Mouse (Mus musculus) cerebellum, postnatal 14 days (tissue): ENCODE results near the gene Card10.

Source experiments
- DNase-seq, 2 experiments: peaks; one replicate each; pipeline ENCODE4 v3.0.0; 2021; ENCODE audit warnings: mixed read lengths in 2 of 2

Card10 gene

DNA sequence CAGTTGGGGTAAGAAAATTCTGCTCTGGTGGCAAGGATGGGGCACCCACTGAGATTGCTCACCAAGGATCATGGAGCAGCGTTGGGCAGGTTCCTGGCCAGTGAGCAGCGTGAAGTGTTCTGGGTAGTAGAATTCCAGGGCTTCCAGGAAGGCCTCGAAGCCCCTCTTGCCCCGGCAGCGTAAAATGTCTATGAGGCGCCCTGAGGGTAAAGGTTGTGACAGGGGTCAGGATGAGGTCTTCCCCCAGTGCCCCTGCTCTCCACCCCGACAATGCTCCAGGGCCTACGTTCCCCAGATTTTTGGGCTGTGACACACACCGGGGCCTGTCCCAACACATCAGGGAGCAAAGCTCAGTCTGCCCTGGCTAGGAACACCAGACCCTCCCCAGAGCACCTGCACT, 1.3 kb downstream of the Card10 start:
- no peak for DNase-seq

- peak; percentile 76 for DNase-seq
These were observed 3.8 kb downstream of the Card10 start for GRCm38 (mm10) chr15:78799029-78799428.

- no peak for DNase-seq
These were observed 5.8 kb downstream of the Card10 start for GRCm38 (mm10) chr15:78797060-78797329.

GRCm38 (mm10) chr15:78796196-78797059, 6.4 kb downstream of the Card10 start:
- DNase-seq = peak; percentile 69 to 83

DNA sequence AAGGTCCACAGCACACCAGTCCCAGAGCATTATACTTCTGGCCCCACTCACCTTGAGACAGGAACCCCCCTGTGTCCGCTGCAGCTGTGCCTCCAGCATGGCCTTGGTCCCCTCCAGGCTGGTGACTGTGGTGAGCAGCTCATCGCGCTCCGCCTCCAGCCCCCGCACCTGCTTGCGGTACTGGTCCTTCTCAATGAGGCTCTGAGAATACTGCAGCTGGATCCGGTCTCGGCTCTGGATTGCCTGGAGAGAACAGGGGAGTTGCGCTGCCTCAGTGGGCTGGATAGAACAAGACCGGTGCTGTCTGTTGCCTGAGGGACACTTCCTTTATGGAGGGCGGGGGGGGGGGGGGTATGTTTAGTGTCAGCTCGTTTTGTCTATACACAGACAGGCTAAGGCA, 11.9 kb downstream of the Card10 start:
- DNase-seq = no peak

DNA sequence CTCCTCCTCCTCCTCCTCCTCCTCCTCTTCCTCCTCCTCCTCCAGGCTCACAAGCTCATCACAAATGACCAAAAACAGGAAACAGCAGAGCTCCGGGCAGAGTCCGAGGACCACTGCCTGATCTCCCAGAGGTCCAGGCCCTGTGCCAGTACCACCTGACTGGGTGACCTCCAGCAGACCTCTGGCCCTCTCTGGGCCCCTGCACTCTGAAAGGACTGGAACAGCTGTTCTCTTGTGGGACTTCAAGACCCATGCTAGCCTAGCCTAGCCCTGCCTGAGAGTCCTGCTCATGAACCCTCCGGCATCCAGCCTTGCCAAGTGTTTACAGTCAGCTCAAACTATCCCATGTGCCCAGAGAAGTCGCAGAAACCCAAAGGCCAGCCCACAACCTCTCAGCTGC, 12.4 kb downstream of the Card10 start:
- no peak for DNase-seq

GRCm38 (mm10) chr15:78789721-78790323, 13.0 kb downstream of the Card10 start:
- no peak for DNase-seq

GRCm38 (mm10) chr15:78788042-78788441, 14.8 kb downstream of the Card10 start:
- DNase-seq = no peak

DNA sequence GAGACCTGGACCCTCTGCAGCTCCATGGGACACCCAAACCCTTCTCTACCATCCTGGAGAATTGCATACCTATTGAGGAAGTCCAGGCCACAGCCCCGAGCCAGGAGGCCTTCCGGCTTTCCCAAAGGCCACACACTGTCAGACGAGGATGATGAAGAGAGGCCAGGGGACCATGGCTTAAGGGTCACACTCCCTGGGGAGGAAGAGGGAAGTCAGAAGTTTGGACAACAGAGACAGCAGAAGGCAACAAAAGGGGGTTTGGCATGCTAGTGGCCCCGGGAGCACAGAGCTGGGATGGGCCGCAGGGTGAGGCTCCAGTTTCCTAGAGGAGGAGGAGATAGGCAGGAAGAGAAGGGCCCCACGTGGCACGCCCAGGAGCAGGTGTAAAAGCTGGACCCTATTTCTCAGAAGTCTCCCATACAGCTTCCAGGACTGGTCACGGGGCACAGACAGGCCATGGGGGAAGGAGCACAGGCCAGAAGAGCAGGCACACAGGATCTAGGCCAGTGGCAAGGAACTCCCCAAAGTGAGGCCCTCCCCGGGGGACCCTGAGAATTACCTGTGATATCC, 15.5 kb downstream of the Card10 start:
- no peak for DNase-seq

GRCm38 (mm10) chr15:78786411-78786818, 16.4 kb downstream of the Card10 start:
- no peak for DNase-seq

GRCm38 (mm10) chr15:78785961-78786360, 16.9 kb downstream of the Card10 start:
- DNase-seq = no peak

DNA sequence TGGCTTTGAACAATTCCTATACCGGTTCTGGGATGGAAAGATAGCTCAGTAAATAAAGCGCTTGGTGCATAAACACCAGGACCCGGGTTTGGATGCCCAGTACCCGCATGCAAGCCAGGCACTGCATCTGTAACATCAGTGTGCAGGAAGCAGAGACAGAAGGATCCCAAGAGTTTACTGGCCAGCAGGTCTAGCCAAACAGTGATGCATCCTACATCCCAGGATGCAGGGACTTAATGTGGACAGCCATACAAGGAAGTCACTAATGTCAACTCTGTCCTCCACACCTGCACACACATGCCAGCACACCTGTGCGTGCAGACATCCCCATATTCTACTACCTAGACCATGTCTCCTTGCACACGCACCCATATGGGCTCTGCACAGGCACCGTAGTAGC, 17.6 kb downstream of the Card10 start:
- DNase-seq = no peak

GRCm38 (mm10) chr15:78784520-78784919, 18.3 kb downstream of the Card10 start:
- DNase-seq = no peak

GRCm38 (mm10) chr15:78782348-78783103, 20.3 kb downstream of the Card10 start:
- DNase-seq = no peak

DNA sequence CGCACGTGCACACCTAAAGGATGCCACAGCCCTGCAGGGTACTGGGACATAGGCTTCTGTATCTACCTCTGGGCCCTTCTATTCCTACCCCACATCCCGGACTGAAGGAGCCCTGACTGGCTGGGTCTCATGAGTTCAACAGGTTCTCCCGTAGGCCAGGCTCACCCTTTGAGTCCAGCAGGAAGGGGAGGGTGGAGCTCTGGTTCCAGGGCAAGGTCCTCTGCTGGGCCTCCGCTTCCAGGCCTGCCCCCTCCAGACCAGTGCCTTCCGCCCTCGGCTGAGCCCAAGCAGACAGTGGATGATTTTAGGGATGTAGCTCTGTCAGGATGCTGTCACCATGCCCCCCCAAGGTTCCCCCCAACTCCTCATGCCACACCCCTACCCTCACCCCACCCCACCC, 21.9 kb downstream of the Card10 start:
- DNase-seq = no peak

- no peak for DNase-seq
These were observed 22.5 kb downstream of the Card10 start for GRCm38 (mm10) chr15:78780359-78780758.

- no peak for DNase-seq
These were observed 23.2 kb downstream of the Card10 start for GRCm38 (mm10) chr15:78779690-78780089.

DNA sequence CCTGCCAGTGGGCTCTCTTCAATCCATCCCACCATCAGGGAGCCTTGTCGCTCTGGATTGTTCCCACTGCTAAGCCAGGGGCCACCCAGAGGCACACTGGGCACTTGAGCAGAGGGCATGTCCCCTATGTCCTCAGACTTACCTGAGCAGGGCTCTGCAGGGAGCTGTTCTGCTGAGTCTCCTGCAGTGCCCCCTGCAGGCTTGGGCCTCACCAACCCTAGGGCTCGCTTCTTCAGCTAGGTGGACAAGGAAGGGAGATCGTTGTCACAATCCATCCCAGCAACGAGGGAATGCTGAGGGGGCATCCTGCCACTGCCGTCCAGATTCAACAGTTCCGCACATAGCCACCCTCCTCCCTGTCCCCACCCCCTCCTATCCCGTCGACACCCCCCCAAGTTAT, 23.6 kb downstream of the Card10 start:
- DNase-seq = no peak

GRCm38 (mm10) chr15:78778077-78778870, 24.6 kb downstream of the Card10 start:
- peak; percentile 90 to 96 for DNase-seq

DNA sequence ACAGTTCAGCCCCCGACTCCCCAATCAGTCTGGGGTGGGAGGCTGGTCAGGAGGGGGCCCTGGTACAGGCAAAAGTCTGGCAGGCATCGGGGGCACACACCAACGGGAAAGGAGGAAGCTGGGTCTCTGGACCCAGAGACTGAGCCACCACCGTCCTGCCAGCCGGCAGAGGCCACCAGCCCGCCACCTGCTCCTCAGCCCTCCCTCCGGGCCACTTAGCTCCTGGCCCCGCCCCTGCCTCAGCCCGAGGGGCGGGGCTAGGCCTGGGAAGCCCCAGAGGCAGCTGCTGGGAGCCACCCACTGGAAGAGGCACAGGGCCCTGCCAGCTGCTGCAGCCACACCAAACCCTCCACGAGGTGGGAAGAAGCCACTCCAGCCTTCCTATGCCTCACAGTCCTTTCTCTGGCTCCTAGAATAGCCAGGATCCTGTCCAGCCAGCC, 29.5 kb downstream of the Card10 start, which contains the start of gene Mfng:
Gene Mfng (minus strand): TSS at position 186 of the 440 bp plus-strand sequence.
- DNase-seq = peak; percentile 42 to 56

GRCm38 (mm10) chr15:78772856-78773255, 30.0 kb downstream of the Card10 start:
- no peak for DNase-seq

- no peak for DNase-seq
These were observed 30.5 kb downstream of the Card10 start for GRCm38 (mm10) chr15:78772368-78772763.
